Mouse (Mus musculus): ENCODE data around the gene Abracl.
A peak's percentile ranks its signal among the peaks of the same experiment; 100 is the strongest.

Abracl gene

DNA sequence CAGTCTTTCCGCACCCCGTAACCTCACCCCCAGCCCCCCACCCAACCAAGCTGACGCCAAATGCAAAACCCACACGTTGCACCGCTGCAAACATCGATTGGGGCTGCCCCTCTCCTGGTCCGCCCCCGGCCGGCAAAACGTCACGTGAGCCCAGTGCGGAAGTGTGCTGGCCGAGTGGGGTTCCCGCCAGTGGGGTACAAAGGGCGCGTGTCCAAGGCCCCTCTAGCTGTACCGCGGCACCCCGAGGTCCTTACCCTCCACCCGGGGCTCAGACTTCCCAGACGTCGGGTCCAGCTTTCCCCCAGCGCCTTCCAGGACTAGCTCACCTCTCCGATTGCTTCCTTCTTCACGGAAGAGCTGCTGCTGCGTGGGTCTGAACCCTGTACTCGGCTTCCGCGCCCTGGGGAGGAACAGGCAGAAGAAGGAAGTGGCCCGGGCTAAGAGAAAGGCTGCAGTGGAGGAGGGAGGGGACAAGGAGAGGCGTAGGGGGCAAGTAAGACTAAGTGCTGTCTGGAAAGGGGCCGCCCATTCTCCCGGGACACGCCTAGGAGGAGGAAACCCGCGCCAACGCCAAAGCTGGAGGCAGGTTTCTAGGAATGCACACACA, at the start of gene Abracl:
Abracl (minus strand) TSS at position 548 of the 607 bp plus-strand sequence.
- peak; percentile 44 for DNase-seq (ENCODE audit: low read depth, low spot score)

DNA sequence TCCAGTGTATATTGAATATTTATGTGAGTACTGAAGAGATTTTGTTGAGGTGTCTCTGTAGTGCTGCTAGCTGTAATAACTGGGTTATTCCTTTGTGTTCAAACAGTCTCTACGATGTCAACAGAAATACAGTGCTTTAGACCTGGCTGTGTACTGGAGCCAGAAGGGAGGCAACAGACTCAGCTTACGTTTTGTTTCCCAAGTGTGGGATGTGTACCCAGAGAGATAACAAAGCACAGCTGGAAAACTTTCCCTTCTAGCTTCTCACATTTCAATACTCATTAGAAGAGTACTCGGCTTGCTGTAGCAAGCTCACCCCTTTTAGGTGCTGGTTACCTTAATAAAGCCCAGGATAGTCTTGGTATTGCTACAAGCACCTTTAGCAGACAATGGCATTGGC, 49.8 kb upstream of the Abracl start:
- DNase-seq (ENCODE audit: low read depth, low spot score) = no peak

DNA sequence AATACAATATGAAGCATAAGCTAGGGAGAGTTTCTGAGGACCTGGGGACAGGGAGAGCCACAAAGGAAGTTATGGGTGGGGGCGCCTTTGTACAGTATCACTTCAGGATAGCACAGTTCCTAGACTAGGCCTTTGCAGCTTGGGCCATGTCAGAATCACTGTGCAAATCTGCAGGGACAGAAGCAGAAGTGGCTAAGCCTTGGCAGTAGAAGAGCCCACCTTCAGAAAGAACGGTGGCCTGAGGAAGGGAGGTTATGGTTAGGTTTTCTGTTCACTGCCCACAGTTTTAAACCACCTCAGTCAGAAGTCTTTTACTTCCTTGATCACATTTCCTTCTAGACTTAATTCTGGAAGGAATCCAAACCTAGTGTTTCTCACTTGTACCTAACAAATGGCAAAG, 47.5 kb upstream of the Abracl start:
- DNase-seq (ENCODE audit: low read depth, low spot score) = no peak

DNA sequence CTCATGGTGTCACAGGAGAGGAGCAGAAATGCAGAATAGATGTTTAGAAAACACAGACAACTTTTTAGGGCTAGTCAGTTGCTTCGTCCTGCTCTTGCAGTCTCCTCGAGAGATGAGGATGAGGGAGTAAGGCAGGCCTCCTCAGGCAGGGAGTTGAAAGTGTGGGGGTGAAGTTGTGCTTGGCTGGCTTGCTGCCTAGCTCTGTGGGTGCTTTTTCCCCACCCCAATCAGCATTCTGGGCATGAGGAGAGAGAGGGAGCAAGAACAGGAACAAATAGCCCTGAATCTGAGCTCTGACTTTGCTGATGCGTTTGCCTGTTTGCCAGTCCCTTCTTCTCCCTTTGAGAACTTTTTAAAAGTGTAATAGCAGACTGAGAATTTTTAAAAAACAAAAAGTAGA, 47.1 kb upstream of the Abracl start:
- DNase-seq (ENCODE audit: low read depth, low spot score) = peak; percentile 66

DNA sequence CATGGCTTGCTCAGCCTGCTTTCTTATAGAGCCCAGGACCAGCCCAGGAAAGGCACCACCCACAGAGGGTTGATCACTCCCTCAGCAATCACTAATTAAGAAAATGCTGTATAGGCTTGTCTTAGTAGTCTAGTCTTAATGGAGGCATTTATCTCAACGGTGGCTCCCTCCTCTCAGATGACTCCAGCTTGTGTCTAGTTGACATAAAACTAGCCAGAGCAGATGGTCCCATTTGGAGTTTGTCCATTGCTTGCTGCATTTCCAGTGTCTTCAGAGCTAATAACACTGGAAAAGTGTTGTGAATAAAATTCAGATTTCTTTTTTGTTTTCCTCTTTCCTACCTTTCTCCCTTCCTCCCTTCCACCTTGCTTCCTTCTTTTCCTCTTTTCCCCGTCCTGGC, 46.5 kb upstream of the Abracl start:
- DNase-seq (ENCODE audit: low read depth, low spot score) = no peak

DNA sequence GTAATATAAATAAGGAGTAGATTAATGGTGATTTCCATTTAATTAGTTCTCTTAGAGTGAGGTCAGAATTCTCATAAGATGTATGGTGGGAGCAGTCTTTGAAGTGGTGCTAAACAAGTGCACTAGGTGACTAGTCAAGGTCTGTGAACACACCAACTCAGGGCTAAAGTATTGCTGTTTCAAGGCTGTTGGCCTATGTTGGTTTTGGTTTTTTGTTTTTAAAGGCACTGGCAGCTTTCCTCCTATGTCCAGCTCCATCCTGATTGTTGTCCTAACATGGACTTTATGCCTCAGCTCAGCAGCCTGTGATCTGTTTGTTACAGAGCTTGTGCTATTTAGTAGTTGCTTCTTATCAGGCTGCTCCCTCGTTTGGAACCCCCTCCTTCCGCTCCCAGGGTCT, 45.8 kb upstream of the Abracl start:
- no peak for DNase-seq (ENCODE audit: low read depth, low spot score)

DNA sequence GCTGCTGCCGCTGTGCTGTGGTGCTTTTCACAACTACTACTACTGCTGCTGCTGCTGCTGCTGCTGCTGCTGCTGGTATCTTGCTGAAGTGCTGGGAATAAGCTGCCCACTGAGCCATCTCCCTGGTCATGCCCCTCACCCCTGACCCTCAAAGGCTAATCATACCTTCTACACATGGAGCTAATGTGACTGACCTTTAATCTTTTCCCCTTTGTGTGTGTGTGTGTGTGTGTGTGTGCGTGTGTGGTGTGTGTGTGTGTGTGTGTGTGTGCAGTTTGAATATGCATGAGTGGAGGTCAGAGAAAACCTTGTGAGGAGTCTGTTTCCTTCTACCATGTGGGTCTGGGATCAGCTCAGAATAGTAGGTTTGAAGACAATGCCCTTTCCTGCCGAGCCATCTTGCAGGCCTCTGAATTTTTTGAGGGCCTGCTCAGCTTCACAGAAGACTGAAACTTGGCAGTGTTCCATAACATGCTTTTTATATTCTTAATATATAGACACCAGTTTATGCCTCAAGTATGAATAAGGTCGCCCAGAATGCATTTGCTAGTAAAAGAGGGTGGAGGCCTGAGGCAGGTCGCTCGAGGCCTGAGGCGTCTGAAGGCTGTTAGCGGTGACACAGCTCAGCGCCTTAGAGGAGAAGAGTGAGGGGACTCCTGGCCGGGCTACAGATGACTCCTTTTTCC, 44.8 kb upstream of the Abracl start:
- DNase-seq (ENCODE audit: low read depth, low spot score) = no peak

DNA sequence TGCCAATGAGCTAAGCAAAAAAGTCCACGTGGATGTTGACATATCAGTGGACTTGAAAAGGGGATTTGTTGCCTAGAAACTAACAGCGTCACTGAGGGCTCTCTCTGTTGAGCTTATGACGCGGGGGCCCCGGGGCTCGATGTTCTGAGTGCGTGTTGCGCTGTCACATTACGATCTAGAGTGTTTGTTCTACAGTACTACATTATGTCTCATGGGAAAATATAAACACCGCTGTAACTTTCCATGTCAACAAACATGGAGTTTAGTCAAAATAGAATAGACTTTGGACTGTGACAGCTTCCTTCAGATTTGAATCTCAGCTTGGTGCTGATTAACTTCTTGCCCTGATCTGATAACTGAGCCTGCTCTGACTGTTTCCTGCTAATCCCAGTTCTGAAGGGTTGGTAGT, 42.9 kb upstream of the Abracl start:
- DNase-seq (ENCODE audit: low read depth, low spot score) = no peak

DNA sequence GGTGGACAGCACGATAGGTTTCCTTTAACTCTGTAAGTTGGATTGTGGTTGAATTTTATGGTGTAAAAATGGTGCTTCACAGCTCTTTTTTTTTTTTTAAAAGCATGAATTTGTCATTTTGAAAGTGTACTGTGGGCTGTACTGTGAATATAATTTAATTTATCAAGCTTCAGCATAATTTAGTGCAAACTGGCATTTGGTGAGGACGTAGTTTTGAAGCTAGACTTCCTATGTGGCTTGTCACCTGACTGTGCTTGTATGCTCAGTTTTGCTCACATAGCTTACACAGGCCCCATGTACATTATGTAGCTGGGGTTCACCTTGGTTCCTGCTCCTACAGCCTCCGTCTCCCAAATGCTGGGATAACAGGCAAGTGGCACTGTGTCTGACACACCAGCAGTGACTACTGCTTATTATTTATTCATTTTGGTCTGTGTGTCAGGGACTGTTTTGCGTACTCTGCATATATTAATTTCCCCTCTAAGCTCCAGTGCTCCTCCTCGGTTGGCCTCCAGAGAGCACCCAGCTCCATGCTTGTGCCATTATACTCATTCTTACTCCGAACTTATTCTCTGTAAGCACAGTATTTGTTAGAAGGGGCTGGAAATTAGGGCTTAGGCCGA, 41.6 kb upstream of the Abracl start:
- DNase-seq (ENCODE audit: low read depth, low spot score) = no peak

DNA sequence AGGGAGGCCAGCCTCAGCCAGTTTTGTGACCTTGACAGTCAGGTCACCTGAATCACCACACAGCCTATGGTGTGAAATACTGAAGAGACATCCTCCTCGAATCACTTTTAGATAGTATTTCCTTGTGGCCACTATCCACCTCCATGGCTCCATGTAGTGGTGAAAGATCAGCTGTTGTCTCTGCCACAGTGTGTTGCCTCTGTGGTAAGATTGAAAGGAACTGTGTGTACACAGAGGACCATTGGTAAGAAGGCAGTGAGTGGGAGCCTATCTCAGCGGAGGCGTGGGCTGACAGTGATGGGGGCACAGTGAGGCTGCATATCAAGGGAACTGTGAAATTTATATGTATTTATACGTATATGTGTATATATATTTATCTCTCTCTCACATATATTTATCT, 38.4 kb upstream of the Abracl start:
- no peak for DNase-seq (ENCODE audit: low read depth, low spot score)

DNA sequence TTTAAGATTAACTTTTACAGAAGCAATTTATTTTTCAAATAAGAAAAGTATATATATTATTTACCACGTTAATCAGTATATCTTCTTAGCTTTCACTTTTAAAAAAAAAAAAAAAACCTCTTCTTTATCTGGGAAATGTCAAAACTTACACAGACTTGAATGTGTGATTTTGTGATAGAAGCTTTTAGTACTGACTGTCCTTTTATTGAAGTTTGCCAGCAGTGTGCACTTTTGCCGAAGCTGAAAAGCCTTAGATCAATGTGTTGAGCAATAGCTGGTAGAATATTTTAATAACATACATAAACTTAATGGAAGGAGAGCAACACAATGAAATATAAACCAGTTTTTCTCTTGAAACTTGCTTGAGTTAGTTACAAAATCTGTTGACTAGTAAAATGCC, 37.7 kb upstream of the Abracl start:
- no peak for DNase-seq (ENCODE audit: low read depth, low spot score)

DNA sequence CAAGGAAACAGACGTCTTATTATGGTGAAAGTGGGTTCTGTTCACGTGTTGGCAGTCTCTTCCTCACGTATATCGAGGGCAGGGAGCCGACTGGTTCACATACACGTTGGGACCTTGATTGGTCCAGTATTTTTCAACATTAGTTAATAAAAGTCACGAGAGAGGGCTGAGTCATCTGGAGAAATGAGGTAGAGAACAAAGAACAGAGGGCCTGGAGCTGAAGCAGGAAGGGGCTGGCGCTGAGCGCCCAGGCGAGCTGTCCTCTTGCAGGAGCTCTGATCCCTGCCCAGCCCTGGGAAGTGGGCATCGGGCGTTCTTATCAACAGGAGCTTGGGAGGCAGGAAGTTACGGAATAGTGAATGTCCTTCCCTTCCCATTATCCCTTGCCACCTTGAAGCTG, 36.7 kb upstream of the Abracl start:
- no peak for DNase-seq (ENCODE audit: low read depth, low spot score)

DNA sequence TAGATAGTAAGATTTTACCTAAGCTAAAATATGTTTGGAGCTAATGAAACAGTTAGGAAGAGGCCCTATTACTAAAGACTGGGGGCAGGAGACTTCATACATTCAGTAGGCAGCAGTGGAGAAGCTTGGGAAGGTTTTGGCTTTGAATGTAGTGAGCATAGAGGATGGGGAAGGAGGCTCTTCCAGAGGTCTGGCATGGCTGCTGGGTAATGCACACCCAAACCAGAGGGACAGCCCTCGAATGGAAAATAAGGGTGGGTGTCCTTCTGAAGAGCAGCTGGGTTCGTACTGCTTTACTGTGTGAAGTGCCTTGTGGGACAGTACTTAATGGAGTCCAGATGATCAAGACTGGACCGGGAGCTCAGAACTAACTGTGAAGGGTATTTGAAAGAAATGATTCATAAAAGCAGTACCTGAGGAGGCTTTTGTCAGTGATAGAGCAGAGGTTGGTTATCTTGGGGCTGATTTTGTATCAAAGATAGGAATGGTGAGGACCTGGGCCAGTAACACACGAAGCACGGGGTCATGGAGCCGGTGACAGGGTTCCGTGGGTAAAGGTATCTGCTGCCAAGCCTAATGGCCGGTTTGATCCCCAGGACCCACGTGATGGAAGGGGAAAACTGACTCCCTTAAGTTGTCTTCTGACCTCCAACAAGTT, 35.7 kb upstream of the Abracl start:
- no peak for DNase-seq (ENCODE audit: low read depth, low spot score)

DNA sequence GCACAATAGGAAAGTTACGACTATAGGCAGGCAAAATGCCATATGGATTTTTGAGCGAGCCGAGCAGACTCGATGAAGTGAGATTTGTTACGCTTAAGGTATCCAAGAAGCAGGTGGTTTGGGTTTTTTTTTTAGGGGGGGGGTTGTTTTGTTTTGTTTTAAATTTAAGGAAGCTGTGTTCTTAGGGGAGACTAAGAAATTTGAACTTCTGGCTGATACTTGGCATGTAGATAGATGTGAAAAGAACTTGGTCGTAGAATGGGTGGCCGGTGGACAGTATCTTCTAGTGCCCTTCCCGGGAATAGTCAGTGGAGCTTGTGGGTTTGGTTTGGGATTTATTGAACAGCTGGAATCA, 33.3 kb upstream of the Abracl start:
- no peak for DNase-seq (ENCODE audit: low read depth, low spot score)

DNA sequence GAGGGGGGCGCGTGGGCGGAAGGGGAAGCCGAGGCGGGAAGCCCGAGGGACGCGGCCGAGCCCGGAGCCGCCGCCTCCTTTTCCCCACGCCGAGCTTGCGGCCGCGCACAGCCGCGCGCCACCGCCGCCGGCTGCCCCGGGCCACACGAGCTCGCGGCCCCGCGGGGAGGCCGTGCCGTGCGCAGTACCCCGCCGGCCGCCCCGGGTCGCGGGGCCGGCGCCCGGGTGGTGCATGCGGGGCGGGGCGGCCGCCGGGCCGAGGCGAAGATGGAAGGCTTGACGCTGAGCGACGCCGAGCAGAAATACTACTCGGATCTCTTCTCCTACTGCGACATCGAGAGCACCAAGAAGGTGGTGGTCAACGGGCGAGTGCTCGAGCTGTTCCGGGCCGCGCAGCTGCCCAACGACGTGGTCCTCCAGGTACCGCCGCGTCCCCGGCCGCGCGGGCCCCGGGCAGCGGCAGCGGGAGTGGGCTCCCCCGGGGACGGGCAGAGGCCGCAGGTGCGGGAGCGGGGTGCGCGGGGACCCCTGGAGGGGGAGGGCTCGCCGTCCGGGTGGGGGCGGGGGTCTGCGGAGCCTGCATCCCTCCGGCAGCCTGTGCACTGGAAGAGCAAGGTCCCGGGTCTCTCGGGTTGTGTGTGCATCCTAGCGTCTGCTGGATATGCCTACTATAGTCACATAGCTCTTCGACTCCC, 32.8 kb upstream of the Abracl start, which contains the start of gene Reps1:
Reps1 (plus strand) TSS at position 166 of the 695 bp plus-strand sequence.
- DNase-seq (ENCODE audit: low read depth, low spot score) = no peak

DNA sequence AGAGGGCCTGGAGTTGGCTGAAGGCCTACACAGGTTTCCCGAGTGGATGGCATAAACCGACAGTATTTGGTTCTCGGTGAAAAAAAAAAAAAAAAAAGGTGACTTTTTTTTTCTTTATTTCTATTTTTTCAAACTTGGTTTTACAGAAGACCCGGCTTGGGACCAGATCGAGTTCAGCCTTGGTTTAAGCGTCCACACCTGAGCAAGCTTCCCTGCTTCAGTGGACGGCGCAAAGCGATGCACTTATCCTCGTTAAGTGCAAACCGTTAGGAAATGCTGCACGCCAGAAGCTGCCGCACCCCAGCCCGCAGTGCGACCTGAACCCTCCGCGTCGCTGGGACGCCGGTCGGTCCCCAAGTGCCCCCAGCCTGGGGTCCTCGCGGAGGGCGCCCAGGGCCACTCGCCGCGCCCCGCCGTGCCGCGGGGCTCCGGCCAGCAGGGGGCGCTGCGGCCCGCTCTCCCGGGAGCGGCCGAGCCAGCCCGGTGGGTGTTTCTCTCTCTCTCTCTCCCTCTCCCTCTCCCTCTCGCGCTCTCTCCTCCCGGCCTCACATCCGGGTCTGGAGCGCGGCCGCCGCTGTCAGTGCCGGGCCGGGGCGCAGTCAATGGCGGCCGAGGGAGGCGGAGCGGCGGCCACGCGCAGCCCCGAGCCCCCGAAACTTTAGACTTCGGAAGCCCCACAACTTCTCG, 32.1 kb upstream of the Abracl start:
- peak; percentile 55 for DNase-seq (ENCODE audit: low read depth, low spot score)

DNA sequence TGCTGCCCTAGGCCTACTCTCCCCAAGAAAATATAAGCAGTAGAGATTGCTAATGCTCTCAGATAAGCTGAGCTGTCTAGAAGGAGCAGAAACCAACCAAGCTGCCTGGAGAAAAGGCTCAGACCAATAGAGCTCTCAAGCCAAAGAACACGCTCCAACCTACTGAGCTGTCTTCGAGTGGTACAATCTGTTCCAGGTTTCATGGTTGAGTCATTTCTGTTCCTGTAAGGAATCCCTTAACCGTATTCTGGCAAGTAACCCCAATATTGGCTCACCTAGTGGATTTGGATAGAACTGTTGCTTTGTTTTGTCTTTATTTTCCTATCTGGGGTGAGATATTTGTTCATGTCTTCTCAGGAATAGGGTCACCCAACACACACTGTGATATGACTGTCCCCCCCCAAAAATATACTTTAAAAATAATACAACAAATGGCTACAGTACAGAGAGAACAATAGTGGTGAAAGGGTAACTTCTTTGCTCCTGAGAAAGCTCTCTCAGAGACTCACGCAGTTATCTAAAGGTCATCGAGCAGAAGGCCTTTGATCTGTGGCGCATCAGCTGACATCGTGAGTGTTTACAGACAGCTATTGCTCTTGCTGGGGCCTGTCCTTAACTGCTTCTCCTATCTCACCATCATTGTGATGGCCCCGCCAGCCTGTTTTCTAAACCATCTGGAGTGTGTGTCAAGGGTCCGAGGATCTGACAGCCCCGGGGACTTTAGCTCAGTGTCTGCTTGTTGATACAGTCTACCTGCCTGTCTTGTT, 24.5 kb upstream of the Abracl start:
- no peak for DNase-seq (ENCODE audit: low read depth, low spot score)

DNA sequence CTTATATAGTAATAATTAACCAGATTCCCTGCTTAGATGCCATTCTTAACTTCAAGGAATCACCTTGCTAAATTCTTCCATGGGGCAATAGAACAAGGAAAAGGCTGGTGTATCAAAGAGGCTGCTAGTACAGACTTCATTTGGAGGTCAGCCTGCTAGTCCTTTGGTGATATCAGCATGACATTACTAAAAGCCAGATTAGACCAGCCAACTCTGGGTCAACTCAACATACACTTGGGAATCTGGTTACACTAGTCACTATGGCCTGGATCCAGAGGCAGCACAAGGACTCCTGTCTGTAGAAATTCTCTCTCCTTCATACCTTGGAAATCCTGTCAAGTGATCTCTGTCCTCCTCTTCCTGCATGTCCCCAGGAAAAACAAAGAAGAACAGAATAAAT, 23.3 kb upstream of the Abracl start:
- no peak for DNase-seq (ENCODE audit: low read depth, low spot score)

DNA sequence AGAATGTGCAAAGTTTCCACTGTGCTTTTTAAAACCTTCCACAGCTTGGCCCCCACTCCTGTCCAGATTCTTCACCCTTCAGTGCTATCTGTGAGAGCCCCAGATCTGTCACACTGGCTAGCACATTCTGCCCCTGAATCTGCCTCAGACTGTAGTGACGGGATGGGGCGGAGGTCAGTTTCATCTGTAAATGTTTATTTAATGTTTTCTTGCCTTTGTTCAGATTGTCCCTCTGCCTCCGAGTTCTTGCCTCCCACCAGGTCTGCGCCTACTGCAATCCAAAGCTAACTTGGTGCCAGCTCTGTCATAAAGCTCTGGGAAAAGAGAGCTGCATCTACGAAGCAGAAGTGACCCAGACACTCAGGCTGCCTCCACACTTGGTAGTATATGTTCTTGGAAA, 13.8 kb upstream of the Abracl start:
- DNase-seq (ENCODE audit: low read depth, low spot score) = no peak

DNA sequence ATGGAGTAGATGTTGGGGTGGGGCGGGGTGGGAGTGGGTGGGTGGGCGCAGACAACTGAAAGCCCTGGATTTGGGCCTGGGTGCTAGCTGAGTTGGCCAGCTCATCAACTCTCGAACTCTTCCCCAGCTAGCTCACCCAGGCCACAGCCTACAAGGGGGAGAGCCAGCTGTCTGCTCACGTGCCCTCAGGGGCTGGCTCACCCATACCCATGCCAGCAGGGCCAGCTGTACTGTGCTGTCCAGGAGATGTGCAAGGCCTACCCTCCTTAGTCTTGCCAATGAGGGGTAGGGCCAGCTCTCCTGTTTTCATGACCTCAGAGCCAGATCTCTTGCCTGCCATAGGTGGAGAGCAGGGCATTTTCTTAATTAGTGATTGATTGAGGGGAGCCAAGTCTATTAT, 11.3 kb upstream of the Abracl start:
- DNase-seq (ENCODE audit: low read depth, low spot score) = no peak

DNA sequence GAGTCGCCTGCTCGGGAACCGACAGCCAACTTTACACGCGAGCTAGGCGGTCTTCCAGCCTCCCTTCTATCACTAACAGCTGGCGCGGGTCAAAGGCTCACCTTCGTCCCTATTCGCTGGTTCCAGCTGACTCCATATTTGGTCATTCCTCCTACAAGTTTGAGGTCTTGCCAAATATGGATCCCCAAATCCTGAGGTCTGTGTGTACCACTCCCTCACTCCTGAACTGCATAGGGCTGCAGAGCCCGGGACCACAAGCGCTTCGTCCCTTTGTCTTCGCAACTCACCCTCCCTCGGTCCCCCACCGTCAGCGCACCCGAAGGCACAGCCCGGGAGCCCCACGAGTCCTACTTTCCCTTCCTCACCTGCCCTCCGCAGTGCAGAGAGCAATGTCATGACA, 776 bp downstream of the Abracl start:
- DNase-seq (ENCODE audit: low read depth, low spot score) = peak; percentile 23
